Mouse (Mus musculus): ENCODE measurements around the gene Pafah1b3. TPM values are rescaled to one million over a fixed set of nuclear protein-coding genes. Genes with fewer than 3 reads are reported as not detected.
A peak's percentile ranks its signal among the peaks of the same experiment; 100 is the strongest.

Pafah1b3 gene
- total and polyA plus RNA-seq, 2 experiments from 2014 or later, result 484 to 534 TPM

GRCm38 (mm10) chr7:25288721-25289120 is 9.1 kb downstream of the Pafah1b3 start:
- Histone ChIP-seq H3K4me3 (ENCODE audit: low read length) (no peak overlapping the region), H3K27ac (no peak overlapping the region), H3K4me2 (ENCODE audit: low read depth, low read length) (no peak overlapping the region), H3K9ac (replicated peaks; ENCODE audit: low read length) (no peak overlapping the region), H3K36me3 (ENCODE audit: insufficient read depth, low read length) (peaks cover 79% of the 10 kb centered on the region), H3K9me3 (ENCODE audit: low read length) (no peaks in the 10 kb centered on the region), H3K27me3 (ENCODE audit: insufficient read depth, low read length) (no peaks in the 10 kb centered on the region), H3K4me1 (ENCODE audit: insufficient read depth, low read length) (peaks cover 12% of the 10 kb centered on the region; the same call in 1 of the 2 replicates)
- WGBS, result 86% methylated on average over 3 of the region's 3 CpGs
- DNase-seq (ENCODE audit: low spot score) (no peak), ATAC-seq (no peak)
- TF ChIP-seq CTCF (IDR thresholded peaks at IDR 0.05; ENCODE audit: low read depth), result no peak

- no peak overlapping the region for H3K4me2 ChIP-seq (ENCODE audit: low read depth, low read length)
- ATAC-seq (no peak), DNase-seq (ENCODE audit: low spot score) (no peak)
- no peak overlapping the region for H3K27ac ChIP-seq
- WGBS, result 93% methylated on average over 12 of the region's 12 CpGs
- no peak overlapping the region for H3K9ac ChIP-seq (replicated peaks; ENCODE audit: low read length)
- H3K9me3 ChIP-seq (ENCODE audit: low read length), result no peaks in the 10 kb centered on the region
- H3K36me3 ChIP-seq (ENCODE audit: insufficient read depth, low read length), result peaks cover 73% of the 10 kb centered on the region
- H3K4me1 ChIP-seq (ENCODE audit: insufficient read depth, low read length), result peaks cover 12% of the 10 kb centered on the region
- no peak overlapping the region for H3K4me3 ChIP-seq (ENCODE audit: low read length)
- no peaks in the 10 kb centered on the region for H3K27me3 ChIP-seq (ENCODE audit: insufficient read depth, low read length)
- TF ChIP-seq CTCF (IDR thresholded peaks at IDR 0.05; ENCODE audit: low read depth), result no peak
These were observed 9.8 kb downstream of the Pafah1b3 start for GRCm38 (mm10) chr7:25288011-25288410.

GRCm38 (mm10) chr7:25286989-25287388 is 10.8 kb downstream of the Pafah1b3 start:
- no peak for DNase-seq (ENCODE audit: low spot score)
- no peak for ATAC-seq
- H3K4me2 ChIP-seq (ENCODE audit: low read depth, low read length), result no peak overlapping the region
- H3K27me3 ChIP-seq (ENCODE audit: insufficient read depth, low read length), result no peaks in the 10 kb centered on the region
- H3K4me3 ChIP-seq (ENCODE audit: low read length), result no peak overlapping the region
- no peak overlapping the region for H3K9ac ChIP-seq (replicated peaks; ENCODE audit: low read length)
- 79% methylated on average over 8 of the region's 8 CpGs for WGBS
- no peak overlapping the region for H3K27ac ChIP-seq
- no peaks in the 10 kb centered on the region for H3K9me3 ChIP-seq (ENCODE audit: low read length)
- H3K36me3 ChIP-seq (ENCODE audit: insufficient read depth, low read length), result peaks cover 66% of the 10 kb centered on the region
- TF ChIP-seq CTCF (IDR thresholded peaks at IDR 0.05; ENCODE audit: low read depth), result peak; percentile 49
- peaks cover 12% of the 10 kb centered on the region for H3K4me1 ChIP-seq (ENCODE audit: insufficient read depth, low read length)

GRCm38 (mm10) chr7:25285511-25286238 is 12.1 kb downstream of the Pafah1b3 start:
- Histone ChIP-seq H3K27ac (no peak overlapping the region), H3K4me2 (ENCODE audit: low read depth, low read length) (no peak overlapping the region), H3K4me3 (ENCODE audit: low read length) (no peak overlapping the region), H3K36me3 (ENCODE audit: insufficient read depth, low read length) (peaks cover 53% of the 10 kb centered on the region), H3K4me1 (ENCODE audit: insufficient read depth, low read length) (peaks cover 21% of the 10 kb centered on the region), H3K27me3 (ENCODE audit: insufficient read depth, low read length) (no peaks in the 10 kb centered on the region), H3K9ac (replicated peaks; ENCODE audit: low read length) (no peak overlapping the region), H3K9me3 (ENCODE audit: low read length) (no peaks in the 10 kb centered on the region)
- no peak for ATAC-seq
- DNase-seq (ENCODE audit: low spot score), result no peak
- 86% methylated on average over 20 of the region's 20 CpGs for WGBS
- TF ChIP-seq CTCF (IDR thresholded peaks at IDR 0.05; ENCODE audit: low read depth), result no peak

- TF ChIP-seq CTCF (IDR thresholded peaks at IDR 0.05; ENCODE audit: low read depth), result no peak
- Histone ChIP-seq H3K4me2 (ENCODE audit: low read depth, low read length) (peak overlapping the region; percentile 92), H3K27me3 (ENCODE audit: insufficient read depth, low read length) (no peaks in the 10 kb centered on the region), H3K9me3 (ENCODE audit: low read length) (no peaks in the 10 kb centered on the region), H3K4me3 (ENCODE audit: low read length) (no peak overlapping the region), H3K36me3 (ENCODE audit: insufficient read depth, low read length) (peaks cover 44% of the 10 kb centered on the region), H3K27ac (no peak overlapping the region), H3K4me1 (ENCODE audit: insufficient read depth, low read length) (peaks cover 30% of the 10 kb centered on the region), H3K9ac (replicated peaks; ENCODE audit: low read length) (peak overlapping the region; percentile 79; the same call in 1 of the 2 replicates)
- ATAC-seq (no peak), DNase-seq (ENCODE audit: low spot score) (peak; percentile 13)
- 54% methylated on average over 5 of the region's 5 CpGs for WGBS
These were observed 13.0 kb downstream of the Pafah1b3 start for GRCm38 (mm10) chr7:25284766-25285165.

GRCm38 (mm10) chr7:25284171-25284570 is 13.6 kb downstream of the Pafah1b3 start:
- TF ChIP-seq CTCF (IDR thresholded peaks at IDR 0.05; ENCODE audit: low read depth), result no peak
- peak overlapping the region; percentile 92 for H3K4me2 ChIP-seq (ENCODE audit: low read depth, low read length)
- DNase-seq (ENCODE audit: low spot score), result no peak
- peaks cover 38% of the 10 kb centered on the region for H3K36me3 ChIP-seq (ENCODE audit: insufficient read depth, low read length)
- no peaks in the 10 kb centered on the region for H3K27me3 ChIP-seq (ENCODE audit: insufficient read depth, low read length)
- peaks cover 34% of the 10 kb centered on the region for H3K4me1 ChIP-seq (ENCODE audit: insufficient read depth, low read length)
- H3K27ac ChIP-seq, result peak overlapping the region; percentile 99; the same call in 1 of the 2 replicates
- peak overlapping the region; percentile 82 for H3K4me3 ChIP-seq (ENCODE audit: low read length)
- 41% methylated on average over 2 of the region's 2 CpGs for WGBS
- H3K9me3 ChIP-seq (ENCODE audit: low read length), result no peaks in the 10 kb centered on the region
- peak overlapping the region; percentile 79; the same call in 1 of the 2 replicates for H3K9ac ChIP-seq (replicated peaks; ENCODE audit: low read length)
- no peak for ATAC-seq

- Histone ChIP-seq H3K27me3 (ENCODE audit: insufficient read depth, low read length) (no peaks in the 10 kb centered on the region), H3K9ac (replicated peaks; ENCODE audit: low read length) (peak overlapping the region; percentile 79), H3K4me3 (ENCODE audit: low read length) (peak overlapping the region; percentile 82), H3K9me3 (ENCODE audit: low read length) (no peaks in the 10 kb centered on the region), H3K4me2 (ENCODE audit: low read depth, low read length) (peak overlapping the region; percentile 92), H3K4me1 (ENCODE audit: insufficient read depth, low read length) (peaks cover 34% of the 10 kb centered on the region), H3K27ac (peak overlapping the region; percentile 99), H3K36me3 (ENCODE audit: insufficient read depth, low read length) (peaks cover 33% of the 10 kb centered on the region)
- DNase-seq (ENCODE audit: low spot score), result no peak
- TF ChIP-seq CTCF (IDR thresholded peaks at IDR 0.05; ENCODE audit: low read depth), result no peak
- WGBS, result 10% methylated on average over 5 of the region's 5 CpGs
- ATAC-seq, result no peak
These were observed 14.1 kb downstream of the Pafah1b3 start for GRCm38 (mm10) chr7:25283637-25284036.

Measured in hindbrain, postnatal 0 days (tissue).